Mouse (Mus musculus) colon, adult 2 months (tissue): ENCODE results near the gene Ppp1r21. TPM values are rescaled to one million over a fixed set of nuclear protein-coding genes. Genes with fewer than 3 reads are reported as not detected.

Experiments used
- polyA plus RNA-seq: library from polyadenylated mRNA; depleted of rRNA; stranded (reverse); fragments of >200 nt; gene quantifications from 2 replicates; pipeline ENCODE4 v1.2.3, GENCODE M21; 2012; rRNA removed

The Ppp1r21 gene
- 18.2 and 18.9 TPM in 2 replicates for polyA plus RNA-seq

DNA sequence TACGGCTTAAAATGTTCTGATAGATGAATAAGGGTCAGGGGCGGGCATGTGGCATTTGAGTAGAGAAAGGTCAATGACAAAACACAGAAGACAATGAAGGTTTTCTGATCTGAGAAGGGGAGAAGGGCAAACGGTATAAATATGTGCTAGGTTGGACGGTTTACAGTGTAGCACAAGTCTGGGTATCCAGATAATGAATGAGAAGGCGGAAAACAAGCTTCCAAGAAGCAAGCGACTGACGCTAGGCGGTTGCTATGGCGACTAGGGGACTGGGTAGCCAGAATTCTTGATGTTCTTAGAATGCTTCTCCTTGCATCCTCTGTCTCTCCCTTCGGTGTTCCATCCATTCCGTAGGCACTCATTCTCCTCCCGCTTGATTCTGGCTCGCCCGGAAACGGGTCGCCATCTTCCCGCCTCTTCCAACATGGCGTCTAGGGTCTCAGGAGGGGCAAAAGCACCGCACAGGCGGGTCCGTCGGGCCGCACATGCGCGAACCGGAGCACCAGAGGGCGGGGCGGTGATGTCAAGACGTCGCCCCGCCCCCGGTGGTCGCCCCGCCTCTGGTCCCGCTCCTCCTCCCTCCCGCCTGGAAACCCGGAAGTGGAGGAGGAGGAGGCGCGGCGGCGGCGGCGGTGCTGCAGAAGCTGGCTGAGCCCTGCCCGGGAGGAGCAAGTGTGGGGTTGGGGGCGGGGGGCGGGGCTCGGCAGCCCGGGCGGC, at the start of gene Ppp1r21:
Gene Ppp1r21, plus strand, starts transcription at position 600 of the 717 bp plus-strand sequence.

DNA sequence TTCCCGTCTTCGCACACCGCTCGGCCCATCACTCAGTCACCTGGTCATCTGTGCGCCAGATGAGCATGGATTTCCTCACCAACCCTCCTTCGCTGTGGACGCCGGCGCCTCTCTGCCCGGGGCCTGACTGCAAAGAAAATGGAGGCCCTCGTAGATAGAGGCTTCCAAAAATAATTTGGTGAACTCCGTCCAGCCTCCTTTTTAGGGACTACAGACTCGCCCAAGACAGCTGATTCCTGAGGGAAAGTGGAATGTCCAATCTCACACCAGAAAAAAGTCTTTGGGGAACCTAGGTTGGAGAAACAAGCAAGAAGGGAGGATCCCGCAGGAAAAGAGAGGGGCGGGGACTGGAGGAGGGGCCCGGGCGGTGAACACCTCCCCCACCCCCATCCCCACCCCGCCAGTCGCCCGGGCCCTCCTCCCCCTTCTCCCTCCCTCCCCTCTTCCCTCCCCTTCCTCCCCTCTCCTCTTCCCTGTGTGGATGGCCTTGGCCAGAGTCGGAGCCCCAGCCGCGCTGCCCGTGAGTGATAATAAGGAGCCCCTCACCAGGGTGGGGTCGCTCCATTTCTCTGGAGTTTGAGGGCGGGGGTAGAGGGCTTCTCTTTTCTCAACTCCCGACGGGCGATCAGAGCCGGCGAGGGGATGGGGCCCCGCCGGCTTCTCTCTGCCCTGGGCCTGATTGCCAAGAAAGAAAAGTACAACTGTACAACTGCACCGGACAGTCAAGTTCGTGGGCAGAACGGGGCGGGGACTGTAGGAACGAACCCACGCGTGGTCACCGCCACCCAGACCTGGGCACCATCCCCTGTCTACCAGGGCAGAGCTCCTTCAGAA, 67.5 kb downstream of the Ppp1r21 start, which contains the start of gene Ston1:
Gene Ston1, plus strand, starts transcription at position 463 of the 834 bp plus-strand sequence.

Other genes with a start within 250 kb of the Ppp1r21 start
- 3.1 and 3.2 TPM in 2 replicates for gene Foxn2, start 89.4 kb upstream of the Ppp1r21 start, polyA plus RNA-seq
- 10.2 and 15.7 TPM in 2 replicates for gene Ston1, start 67.6 kb downstream of the Ppp1r21 start, polyA plus RNA-seq
- gene Gtf2a1l, start 138.5 kb downstream of the Ppp1r21 start, polyA plus RNA-seq: 0.07 TPM in 1 of 2 replicates, not detected in the other